Mouse (Mus musculus): ENCODE measurements around the gene Gm49384. TPM values are rescaled to one million over a fixed set of nuclear protein-coding genes. Genes with fewer than 3 reads are reported as not detected.
A peak's percentile ranks its signal among the peaks of the same experiment; 100 is the strongest.
"Not testable (repeated sequence)": the region's sequence is repeated elsewhere in the genome, so short reads cannot be mapped to it uniquely, and the experiment has no call there.

Gm49384 gene
- total RNA-seq, 2 experiments from 2014 or later = 2.2 to 2.8 TPM

GRCm38 (mm10) chr12:69177526-69177925 lies 26.5 kb downstream of the Gm49384 start:
- intact Hi-C loops (cut with DNase I) = no loop called here

GRCm38 (mm10) chr12:69175975-69176374 lies 28.1 kb downstream of the Gm49384 start:
- intact Hi-C loops (cut with DNase I) = no loop called here
- no peak for DNase-seq (ENCODE audit: low spot score in 2 of 2)

More at GRCm38 (mm10) chr12:69177526-69177925, 26.5 kb downstream of the Gm49384 start:
- no peak for DNase-seq (ENCODE audit: low spot score in 2 of 2)

GRCm38 (mm10) chr12:69171307-69171706 lies 32.8 kb downstream of the Gm49384 start:
- DNase-seq (ENCODE audit: low spot score in 2 of 2) = no peak
- intact Hi-C loops (cut with DNase I) = no loop called here

GRCm38 (mm10) chr12:69168461-69169106 lies 35.5 kb downstream of the Gm49384 start, which contains the start of gene Lrr1:
TSS of gene Lrr1 (plus strand) at chr12:69168814.
- DNase-seq (ENCODE audit: low spot score in 2 of 2) = peak; percentile 83 to 88
- intact Hi-C loops (cut with DNase I) = no loop called here

GRCm38 (mm10) chr12:69167656-69168460 lies 36.2 kb downstream of the Gm49384 start:
- intact Hi-C loops (cut with DNase I) = no loop called here

GRCm38 (mm10) chr12:69166861-69167581 lies 37.0 kb downstream of the Gm49384 start:
- DNase-seq (ENCODE audit: low spot score in 2 of 2); intact Hi-C loops (cut with DNase I): not testable (repeated sequence)

More at GRCm38 (mm10) chr12:69167656-69168460, 36.2 kb downstream of the Gm49384 start:
- DNase-seq (ENCODE audit: low spot score in 2 of 2) = no peak

- intact Hi-C loops (cut with DNase I) = no loop called here
- no peak for DNase-seq (ENCODE audit: low spot score in 2 of 2)
Observed at GRCm38 (mm10) chr12:69164904-69165303, 39.2 kb downstream of the Gm49384 start.

- intact Hi-C loops (cut with DNase I); DNase-seq (ENCODE audit: low spot score in 2 of 2): not testable (repeated sequence)
Observed at GRCm38 (mm10) chr12:69163586-69163985, 40.5 kb downstream of the Gm49384 start.

GRCm38 (mm10) chr12:69160677-69161076 lies 43.4 kb downstream of the Gm49384 start:
- DNase-seq (ENCODE audit: low spot score in 2 of 2); intact Hi-C loops (cut with DNase I): not testable (repeated sequence)

GRCm38 (mm10) chr12:69159578-69159940 lies 44.5 kb downstream of the Gm49384 start:
- intact Hi-C loops (cut with DNase I) = no loop called here
- DNase-seq (ENCODE audit: low spot score in 2 of 2) = no peak

- DNase-seq (ENCODE audit: low spot score in 2 of 2) = peak; percentile 98 to 99
- intact Hi-C loops (cut with DNase I) = not testable (repeated sequence)
Observed at GRCm38 (mm10) chr12:69158765-69159577, 45.1 kb downstream of the Gm49384 start, which contains the start of gene Rps29. TSS of gene Rps29 (minus strand) at chr12:69159186.

- no peak for DNase-seq (ENCODE audit: low spot score in 2 of 2)
- intact Hi-C loops (cut with DNase I) = no loop called here
Observed at GRCm38 (mm10) chr12:69158366-69158764, 45.7 kb downstream of the Gm49384 start.

GRCm38 (mm10) chr12:69157107-69157506 lies 47.0 kb downstream of the Gm49384 start:
- intact Hi-C loops (cut with DNase I) = no loop called here
- DNase-seq (ENCODE audit: low spot score in 2 of 2) = no peak

GRCm38 (mm10) chr12:69156436-69156835 lies 47.6 kb downstream of the Gm49384 start:
- intact Hi-C loops (cut with DNase I) = no loop called here
- no peak for DNase-seq (ENCODE audit: low spot score in 2 of 2)

GRCm38 (mm10) chr12:69155923-69156322 lies 48.1 kb downstream of the Gm49384 start:
- intact Hi-C loops (cut with DNase I) = no loop called here
- DNase-seq (ENCODE audit: low spot score in 2 of 2) = no peak

GRCm38 (mm10) chr12:69150049-69150448 lies 54.0 kb downstream of the Gm49384 start:
- intact Hi-C loops (cut with DNase I) = no loop called here
- DNase-seq (ENCODE audit: low spot score in 2 of 2) = no peak

GRCm38 (mm10) chr12:69147166-69147735 lies 56.8 kb downstream of the Gm49384 start:
- no peak for DNase-seq (ENCODE audit: low spot score in 2 of 2)
- intact Hi-C loops (cut with DNase I) = no loop called here

GRCm38 (mm10) chr12:69143460-69143859 lies 60.6 kb downstream of the Gm49384 start:
- no peak for DNase-seq (ENCODE audit: low spot score in 2 of 2)
- intact Hi-C loops (cut with DNase I) = no loop called here

GRCm38 (mm10) chr12:69139841-69140240 lies 64.2 kb downstream of the Gm49384 start:
- intact Hi-C loops (cut with DNase I) = no loop called here
- DNase-seq (ENCODE audit: low spot score in 2 of 2) = no peak
